Mouse (Mus musculus) heart, embryonic 16.5 days (tissue): Measurements from ENCODE around the gene Vmn1r66. TPM values are rescaled to one million over a fixed set of nuclear protein-coding genes. Genes with fewer than 3 reads are reported as not detected.
"Not testable (repeated sequence)": the region's sequence is repeated elsewhere in the genome, so short reads cannot be mapped to it uniquely, and the experiment has no call there.

Source experiments
- ATAC-seq: fragments of 200-750 bp; cut with Nextera tagmentation; replicated peaks from 2 replicates; pipeline ENCODE4 v1.8.0; 2017; ENCODE audit warnings: moderate number of reproducible peaks; ENCODE audit not compliant: insufficient read depth, low FRiP score; ENCODE audit errors: extremely low read depth
- H3K27ac ChIP-seq: fragments of 300-500 bp; sonication (generic); 2 replicates; pipeline ENCODE4 v1.5.1; 2014; ENCODE audit warnings: mild to moderate bottlenecking, low read length, control low read depth, moderate library complexity
- H3K27me3 ChIP-seq: fragments of 300-500 bp; sonication (generic); 2 replicates; pipeline ENCODE4 v1.6.1; 2014; ENCODE audit warnings: low read length, mixed read lengths; ENCODE audit not compliant: control insufficient read depth, insufficient read depth
- H3K36me3 ChIP-seq: fragments of 300-500 bp; sonication (generic); 2 replicates; pipeline ENCODE4 v1.6.1; 2014; ENCODE audit not compliant: control insufficient read depth, insufficient read depth
- H3K4me1 ChIP-seq: fragments of 300-500 bp; sonication (generic); 2 replicates; pipeline ENCODE4 v1.6.1; 2014; ENCODE audit warnings: low read length, mixed read lengths; ENCODE audit not compliant: control insufficient read depth, insufficient read depth
- H3K4me2 ChIP-seq: fragments of 300-500 bp; sonication (generic); 2 replicates; pipeline ENCODE4 v1.6.1; 2014; ENCODE audit warnings: low read depth, mild to moderate bottlenecking, control low read depth, low read length
- H3K4me3 ChIP-seq: fragments of 300-500 bp; sonication (generic); 2 replicates; pipeline ENCODE4 v1.5.1; 2014; ENCODE audit warnings: mild to moderate bottlenecking, control low read depth, low read length
- H3K9ac ChIP-seq: fragments of 300-500 bp; sonication (generic); 2 replicates; pipeline ENCODE4 v1.6.1; 2014; ENCODE audit warnings: low read length, control low read depth
- H3K9me3 ChIP-seq: fragments of 300-500 bp; sonication (generic); replicated peaks from 2 replicates; pipeline ENCODE4 v1.6.1; 2016; ENCODE audit warnings: low read length; ENCODE audit not compliant: control insufficient read depth
- WGBS: fragments of 180-500 bp; shearing (Covaris S2); extraction: QIAGEN DNeasy Blood & Tissue Kit; methylation state at CpG from one replicate; pipeline ENCODE4 v1.1.7; 2014; 5-methylcytosine and 5-hydroxymethylcytosine counted together
- polyA plus RNA-seq: library from polyadenylated mRNA; unstranded; fragments of >200 nt; fragmentation: Nextera tagmentation; extraction: Ambion mirVana; gene quantifications from 2 replicates; pipeline ENCODE4 v1.2.1, GENCODE M21; 2015

The Vmn1r66 gene
- polyA plus RNA-seq = not detected in 2 replicates

GRCm38 (mm10) chr7:10277906-10278305 lies at the start of gene Vmn1r66:
Gene Vmn1r66, minus strand, starts transcription at chr7:10278006.
- Histone ChIP-seq H3K36me3 (no peaks in the 10 kb centered on the region), H3K9me3 (peaks cover 12% of the 10 kb centered on the region), H3K27ac (no peak within 1 kb of the TSS), H3K4me1 (no peaks in the 10 kb centered on the region), H3K9ac (no peak within 1 kb of the TSS), H3K27me3 (no peaks in the 10 kb centered on the region), H3K4me2 (no peak within 1 kb of the TSS), H3K4me3 (no peak within 1 kb of the TSS)
- no peak for ATAC-seq

GRCm38 (mm10) chr7:10325462-10325861 lies 47.7 kb upstream of the Vmn1r66 start:
- not testable (repeated sequence) for H3K9ac ChIP-seq, H3K36me3 ChIP-seq, H3K27ac ChIP-seq, H3K4me2 ChIP-seq, H3K4me3 ChIP-seq, H3K9me3 ChIP-seq, H3K27me3 ChIP-seq, H3K4me1 ChIP-seq, ATAC-seq
- 66% methylated on average over 16 of the region's 20 CpGs for WGBS

- Histone ChIP-seq H3K4me1 (no peaks in the 10 kb centered on the region), H3K27ac (no peak overlapping the region), H3K36me3 (no peaks in the 10 kb centered on the region), H3K9me3 (peaks cover 22% of the 10 kb centered on the region), H3K4me2 (no peak overlapping the region), H3K9ac (no peak overlapping the region), H3K4me3 (no peak overlapping the region), H3K27me3 (no peaks in the 10 kb centered on the region)
- ATAC-seq = no peak
- WGBS = 82% methylated on average over 13 of the region's 13 CpGs
These were observed 25.7 kb downstream of the Vmn1r66 start for GRCm38 (mm10) chr7:10252075-10252474.

GRCm38 (mm10) chr7:10249146-10249545 lies 28.7 kb downstream of the Vmn1r66 start:
- Histone ChIP-seq H3K4me3 (no peak overlapping the region), H3K27me3 (no peaks in the 10 kb centered on the region), H3K9ac (no peak overlapping the region), H3K36me3 (no peaks in the 10 kb centered on the region), H3K9me3 (peaks cover 18% of the 10 kb centered on the region), H3K27ac (no peak overlapping the region), H3K4me1 (no peaks in the 10 kb centered on the region), H3K4me2 (no peak overlapping the region)
- ATAC-seq = no peak
- WGBS = 68% methylated on average over 5 of the region's 5 CpGs

Other genes starting within 250 kb of the Vmn1r66 start
- gene Vmn2r50, start 224.7 kb downstream of the Vmn1r66 start, polyA plus RNA-seq = not detected in 2 replicates
- gene Vmn2r51, start 172.3 kb downstream of the Vmn1r66 start, polyA plus RNA-seq = not detected in 2 replicates
- not detected in 2 replicates for gene Vmn2r52, start 101.4 kb downstream of the Vmn1r66 start, polyA plus RNA-seq
- gene Vmn1r67, start 165.3 kb upstream of the Vmn1r66 start, polyA plus RNA-seq = not detected in 2 replicates
- 4.8 and 5.2 TPM in 2 replicates for gene Zik1, start 217.4 kb upstream of the Vmn1r66 start, polyA plus RNA-seq